Mouse (Mus musculus): ENCODE results near the gene Phldb3. TPM values are rescaled to one million over a fixed set of nuclear protein-coding genes. Genes with fewer than 3 reads are reported as not detected.
A peak's percentile ranks its signal among the peaks of the same experiment; 100 is the strongest.

Phldb3 gene
- total and polyA plus RNA-seq, 2 experiments from 2014 or later = not detected

GRCm38 (mm10) chr7:24593621-24594308, 16.8 kb upstream of the Phldb3 start:
- no peaks in the 10 kb centered on the region for H3K9me3 ChIP-seq (ENCODE audit: low read length)
- ATAC-seq (peak; percentile 90), DNase-seq (peak; percentile 69)
- TF ChIP-seq CTCF (IDR thresholded peaks at IDR 0.05; ENCODE audit: low read depth) = no peak
- H3K27ac ChIP-seq (ENCODE audit: low read depth, low read length) = no peak overlapping the region
- peaks cover 13% of the 10 kb centered on the region; the same call in 1 of the 2 replicates for H3K4me1 ChIP-seq (ENCODE audit: insufficient read depth)
- H3K4me3 ChIP-seq (ENCODE audit: low read depth, low read length) = peak overlapping the region; percentile 63
- WGBS = 1% methylated on average over 39 of the region's 39 CpGs
- H3K4me2 ChIP-seq (ENCODE audit: low read depth) = peak overlapping the region; percentile 88
- H3K9ac ChIP-seq = peak overlapping the region; percentile 53
- H3K36me3 ChIP-seq (ENCODE audit: insufficient read depth) = no peaks in the 10 kb centered on the region
- H3K27me3 ChIP-seq (ENCODE audit: insufficient read depth, low read length) = no peaks in the 10 kb centered on the region

GRCm38 (mm10) chr7:24594309-24594803, 16.2 kb upstream of the Phldb3 start:
- peak; percentile 7 for DNase-seq
- no peak for TF ChIP-seq CTCF (IDR thresholded peaks at IDR 0.05; ENCODE audit: low read depth)
- Histone ChIP-seq H3K4me2 (ENCODE audit: low read depth) (peak overlapping the region; percentile 88), H3K4me3 (ENCODE audit: low read depth, low read length) (peak overlapping the region; percentile 63), H3K27me3 (ENCODE audit: insufficient read depth, low read length) (no peaks in the 10 kb centered on the region), H3K9ac (peak overlapping the region; percentile 53; the same call in 1 of the 2 replicates), H3K4me1 (ENCODE audit: insufficient read depth) (peaks cover 13% of the 10 kb centered on the region; the same call in 1 of the 2 replicates), H3K9me3 (ENCODE audit: low read length) (no peaks in the 10 kb centered on the region), H3K27ac (ENCODE audit: low read depth, low read length) (no peak overlapping the region), H3K36me3 (ENCODE audit: insufficient read depth) (no peaks in the 10 kb centered on the region)
- WGBS = 5% methylated on average over 13 of the region's 13 CpGs
- ATAC-seq = peak; percentile 17; the same call in 1 of the 2 replicates

GRCm38 (mm10) chr7:24595464-24595863, 15.1 kb upstream of the Phldb3 start:
- TF ChIP-seq CTCF (IDR thresholded peaks at IDR 0.05; ENCODE audit: low read depth) = no peak
- 83% methylated on average over 2 of the region's 2 CpGs for WGBS
- H3K9ac ChIP-seq = no peak overlapping the region
- no peak for DNase-seq
- no peak overlapping the region for H3K4me2 ChIP-seq (ENCODE audit: low read depth)
- no peak overlapping the region for H3K27ac ChIP-seq (ENCODE audit: low read depth, low read length)
- H3K4me1 ChIP-seq (ENCODE audit: insufficient read depth) = peaks cover 13% of the 10 kb centered on the region; the same call in 1 of the 2 replicates
- no peaks in the 10 kb centered on the region for H3K27me3 ChIP-seq (ENCODE audit: insufficient read depth, low read length)
- no peaks in the 10 kb centered on the region for H3K9me3 ChIP-seq (ENCODE audit: low read length)
- no peaks in the 10 kb centered on the region for H3K36me3 ChIP-seq (ENCODE audit: insufficient read depth)
- ATAC-seq = no peak
- no peak overlapping the region for H3K4me3 ChIP-seq (ENCODE audit: low read depth, low read length)

- H3K4me2 ChIP-seq (ENCODE audit: low read depth) = no peak overlapping the region
- no peak for TF ChIP-seq CTCF (IDR thresholded peaks at IDR 0.05; ENCODE audit: low read depth)
- H3K9me3 ChIP-seq (ENCODE audit: low read length) = no peaks in the 10 kb centered on the region
- DNase-seq = no peak
- 67% methylated on average over 4 of the region's 4 CpGs for WGBS
- no peaks in the 10 kb centered on the region for H3K27me3 ChIP-seq (ENCODE audit: insufficient read depth, low read length)
- H3K4me3 ChIP-seq (ENCODE audit: low read depth, low read length) = no peak overlapping the region
- H3K27ac ChIP-seq (ENCODE audit: low read depth, low read length) = no peak overlapping the region
- H3K4me1 ChIP-seq (ENCODE audit: insufficient read depth) = peaks cover 15% of the 10 kb centered on the region; the same call in 1 of the 2 replicates
- H3K36me3 ChIP-seq (ENCODE audit: insufficient read depth) = no peaks in the 10 kb centered on the region
- no peak for ATAC-seq
- H3K9ac ChIP-seq = no peak overlapping the region
These were observed 12.4 kb upstream of the Phldb3 start for GRCm38 (mm10) chr7:24598121-24598520.

- no peak overlapping the region for H3K4me2 ChIP-seq (ENCODE audit: low read depth)
- no peaks in the 10 kb centered on the region for H3K36me3 ChIP-seq (ENCODE audit: insufficient read depth)
- DNase-seq = no peak
- WGBS = 80% methylated on average over 15 of the region's 15 CpGs
- peaks cover 6% of the 10 kb centered on the region; the same call in 1 of the 2 replicates for H3K4me1 ChIP-seq (ENCODE audit: insufficient read depth)
- H3K27me3 ChIP-seq (ENCODE audit: insufficient read depth, low read length) = no peaks in the 10 kb centered on the region
- H3K27ac ChIP-seq (ENCODE audit: low read depth, low read length) = no peak overlapping the region
- no peak overlapping the region for H3K9ac ChIP-seq
- no peaks in the 10 kb centered on the region for H3K9me3 ChIP-seq (ENCODE audit: low read length)
- H3K4me3 ChIP-seq (ENCODE audit: low read depth, low read length) = no peak overlapping the region
- peak; percentile 23; the same call in 1 of the 2 replicates for TF ChIP-seq CTCF (IDR thresholded peaks at IDR 0.05; ENCODE audit: low read depth)
- ATAC-seq = no peak
These were observed 11.1 kb upstream of the Phldb3 start for GRCm38 (mm10) chr7:24599211-24600067.

- no peak overlapping the region for H3K27ac ChIP-seq (ENCODE audit: low read depth, low read length)
- 3% methylated on average over 13 of the region's 13 CpGs for WGBS
- no peaks in the 10 kb centered on the region for H3K36me3 ChIP-seq (ENCODE audit: insufficient read depth)
- no peaks in the 10 kb centered on the region for H3K27me3 ChIP-seq (ENCODE audit: insufficient read depth, low read length)
- DNase-seq (peak; percentile 98), ATAC-seq (peak; percentile 98)
- peak; percentile 100 for TF ChIP-seq CTCF (IDR thresholded peaks at IDR 0.05; ENCODE audit: low read depth)
- H3K4me1 ChIP-seq (ENCODE audit: insufficient read depth) = 0 out of 2 replicates have a peak, but pooled peaks cover 4% of the 10 kb centered on the region
- peak overlapping the region; percentile 31 for H3K4me3 ChIP-seq (ENCODE audit: low read depth, low read length)
- H3K9me3 ChIP-seq (ENCODE audit: low read length) = no peaks in the 10 kb centered on the region
- peak overlapping the region; percentile 46 for H3K9ac ChIP-seq
- peak overlapping the region; percentile 51 for H3K4me2 ChIP-seq (ENCODE audit: low read depth)
These were observed 9.5 kb upstream of the Phldb3 start for GRCm38 (mm10) chr7:24600941-24601597.

Data from forebrain, postnatal 0 days (tissue).